Mouse (Mus musculus): ENCODE data around the gene Foxo4. TPM values are rescaled to one million over a fixed set of nuclear protein-coding genes. Genes with fewer than 3 reads are reported as not detected.

Foxo4 gene
- polyA plus RNA-seq (2012; rRNA removed) = 28.9 and 29.1 TPM in 2 replicates

GRCm38 (mm10) chrX:101253952-101254729 lies at the start of gene Foxo4:
Gene Foxo4, plus strand, starts transcription at chrX:101254528.
- Histone ChIP-seq H3K4me3 (ENCODE audit: extremely low read depth, insufficient read depth, insufficient read length) (peak within 1 kb of the TSS; percentile 65), H3K4me1 (ENCODE audit: control insufficient read depth, insufficient read depth, insufficient read length) (peaks cover 5% of the 10 kb centered on the region; the same call in 1 of the 2 replicates), H3K27ac (ENCODE audit: insufficient read depth, low read length) (peak within 1 kb of the TSS; percentile 68), H3K27me3 (ENCODE audit: control insufficient read depth, insufficient read depth, low read length) (no peaks in the 10 kb centered on the region), H3K36me3 (ENCODE audit: control insufficient read depth, insufficient read depth, low read length) (peaks cover 3% of the 10 kb centered on the region; the same call in 1 of the 2 replicates)
- no peak for TF ChIP-seq CTCF (IDR thresholded peaks at IDR 0.05; ENCODE audit: extremely low read depth, insufficient read depth, insufficient read length, insufficient replicate concordance)
- peak; percentile 69 for TF ChIP-seq POLR2A (IDR thresholded peaks at IDR 0.05; ENCODE audit: low read depth, low read length)
- 30% methylated on average over 47 of the region's 47 CpGs for WGBS
- DNase-seq (ENCODE audit: low read depth in 1 of 2, low spot score in 2 of 2) = peak; percentile 75 to 86

- WGBS = 29% methylated on average over 55 of the region's 55 CpGs
- no peaks in the 10 kb centered on the region for H3K4me1 ChIP-seq (ENCODE audit: control insufficient read depth, insufficient read depth, insufficient read length)
- H3K27ac ChIP-seq (ENCODE audit: insufficient read depth, low read length) = peak within 1 kb of the TSS; percentile 88
- DNase-seq (ENCODE audit: low read depth in 1 of 2, low spot score in 2 of 2) = peak; percentile 68 to 85
- TF ChIP-seq CTCF (IDR thresholded peaks at IDR 0.05; ENCODE audit: extremely low read depth, insufficient read depth, insufficient read length, insufficient replicate concordance) (no peak), POLR2A (IDR thresholded peaks at IDR 0.05; ENCODE audit: low read depth, low read length) (peak; percentile 4; the same call in 1 of the 2 replicates)
- H3K4me3 ChIP-seq (ENCODE audit: extremely low read depth, insufficient read depth, insufficient read length) = peak within 1 kb of the TSS; percentile 84
- no peaks in the 10 kb centered on the region for H3K36me3 ChIP-seq (ENCODE audit: control insufficient read depth, insufficient read depth, low read length)
- no peaks in the 10 kb centered on the region for H3K27me3 ChIP-seq (ENCODE audit: control insufficient read depth, insufficient read depth, low read length)
These were observed 32.2 kb upstream of the Foxo4 start, which contains the start of gene Snx12 for GRCm38 (mm10) chrX:101221834-101222795. Gene Snx12, minus strand, starts transcription at chrX:101222563.

GRCm38 (mm10) chrX:101222796-101223162 lies 31.5 kb upstream of the Foxo4 start:
- Histone ChIP-seq H3K4me1 (ENCODE audit: control insufficient read depth, insufficient read depth, insufficient read length) (no peaks in the 10 kb centered on the region), H3K36me3 (ENCODE audit: control insufficient read depth, insufficient read depth, low read length) (no peaks in the 10 kb centered on the region), H3K27ac (ENCODE audit: insufficient read depth, low read length) (peak overlapping the region; percentile 57), H3K27me3 (ENCODE audit: control insufficient read depth, insufficient read depth, low read length) (no peaks in the 10 kb centered on the region), H3K4me3 (ENCODE audit: extremely low read depth, insufficient read depth, insufficient read length) (peak overlapping the region; percentile 51)
- no peak for TF ChIP-seq CTCF (IDR thresholded peaks at IDR 0.05; ENCODE audit: extremely low read depth, insufficient read depth, insufficient read length, insufficient replicate concordance)
- TF ChIP-seq POLR2A (IDR thresholded peaks at IDR 0.05; ENCODE audit: low read depth, low read length) = no peak
- 45% methylated on average over 7 of the region's 7 CpGs for WGBS
- DNase-seq (ENCODE audit: low read depth in 1 of 2, low spot score in 2 of 2) = no peak

DNA sequence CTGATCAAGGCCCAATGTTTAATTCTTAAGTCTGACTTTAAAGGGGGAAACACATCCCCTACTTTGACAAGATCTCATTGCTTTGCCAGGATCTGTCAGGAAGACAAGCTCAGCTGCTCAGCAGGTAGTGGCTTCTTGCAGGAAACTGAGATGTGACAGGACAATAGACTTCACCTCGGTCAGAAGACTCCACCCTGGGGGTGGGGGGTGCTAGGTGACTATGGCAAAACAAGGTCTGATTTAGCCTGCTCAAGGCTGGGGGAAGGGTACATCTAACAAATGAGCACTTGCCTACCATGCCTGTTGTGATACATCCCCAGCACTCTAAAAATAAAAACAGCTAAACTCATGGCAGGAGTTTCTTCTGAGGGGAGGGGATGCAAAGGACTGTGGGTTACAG lies 9.3 kb upstream of the Foxo4 start:
- no peak overlapping the region for H3K27ac ChIP-seq (ENCODE audit: insufficient read depth, low read length)
- H3K27me3 ChIP-seq (ENCODE audit: control insufficient read depth, insufficient read depth, low read length) = no peaks in the 10 kb centered on the region
- no peaks in the 10 kb centered on the region for H3K36me3 ChIP-seq (ENCODE audit: control insufficient read depth, insufficient read depth, low read length)
- TF ChIP-seq POLR2A (IDR thresholded peaks at IDR 0.05; ENCODE audit: low read depth, low read length) (no peak), CTCF (IDR thresholded peaks at IDR 0.05; ENCODE audit: extremely low read depth, insufficient read depth, insufficient read length, insufficient replicate concordance) (no peak)
- no peaks in the 10 kb centered on the region for H3K4me1 ChIP-seq (ENCODE audit: control insufficient read depth, insufficient read depth, insufficient read length)
- DNase-seq (ENCODE audit: low read depth in 1 of 2, low spot score in 2 of 2) = no peak
- WGBS = 50% methylated on average over 1 of the region's 1 CpGs
- H3K4me3 ChIP-seq (ENCODE audit: extremely low read depth, insufficient read depth, insufficient read length) = no peak overlapping the region

- peak overlapping the region; percentile 65 for H3K4me3 ChIP-seq (ENCODE audit: extremely low read depth, insufficient read depth, insufficient read length)
- no peak for TF ChIP-seq CTCF (IDR thresholded peaks at IDR 0.05; ENCODE audit: extremely low read depth, insufficient read depth, insufficient read length, insufficient replicate concordance)
- no peak for TF ChIP-seq POLR2A (IDR thresholded peaks at IDR 0.05; ENCODE audit: low read depth, low read length)
- H3K4me1 ChIP-seq (ENCODE audit: control insufficient read depth, insufficient read depth, insufficient read length) = peaks cover 5% of the 10 kb centered on the region; the same call in 1 of the 2 replicates
- H3K27ac ChIP-seq (ENCODE audit: insufficient read depth, low read length) = peak overlapping the region; percentile 68
- no peak for DNase-seq (ENCODE audit: low read depth in 1 of 2, low spot score in 2 of 2)
- H3K36me3 ChIP-seq (ENCODE audit: control insufficient read depth, insufficient read depth, low read length) = peaks cover 3% of the 10 kb centered on the region; the same call in 1 of the 2 replicates
- no peaks in the 10 kb centered on the region for H3K27me3 ChIP-seq (ENCODE audit: control insufficient read depth, insufficient read depth, low read length)
- WGBS = 25% methylated on average over 26 of the region's 26 CpGs
These were observed 412 bp downstream of the Foxo4 start for GRCm38 (mm10) chrX:101254740-101255139.

- no peak overlapping the region for H3K4me3 ChIP-seq (ENCODE audit: extremely low read depth, insufficient read depth, insufficient read length)
- H3K27me3 ChIP-seq (ENCODE audit: control insufficient read depth, insufficient read depth, low read length) = no peaks in the 10 kb centered on the region
- H3K27ac ChIP-seq (ENCODE audit: insufficient read depth, low read length) = no peak overlapping the region
- DNase-seq (ENCODE audit: low read depth in 1 of 2, low spot score in 2 of 2) = peak in 1 of 2 experiments; percentile 51
- H3K4me1 ChIP-seq (ENCODE audit: control insufficient read depth, insufficient read depth, insufficient read length) = peaks cover 5% of the 10 kb centered on the region; the same call in 1 of the 2 replicates
- TF ChIP-seq CTCF (IDR thresholded peaks at IDR 0.05; ENCODE audit: extremely low read depth, insufficient read depth, insufficient read length, insufficient replicate concordance) (peak; percentile 23; the same call in 1 of the 2 replicates), POLR2A (IDR thresholded peaks at IDR 0.05; ENCODE audit: low read depth, low read length) (no peak)
- WGBS = 83% methylated on average over 13 of the region's 13 CpGs
- H3K36me3 ChIP-seq (ENCODE audit: control insufficient read depth, insufficient read depth, low read length) = peaks cover 8% of the 10 kb centered on the region
These were observed 2.3 kb downstream of the Foxo4 start for GRCm38 (mm10) chrX:101256603-101257002.
